Mouse (Mus musculus) ES-E14 (cell line): ENCODE measurements around the gene Lyst. TPM values are rescaled to one million over a fixed set of nuclear protein-coding genes. Genes with fewer than 3 reads are reported as not detected.

Experiments used
- DNase-seq: peaks from one replicate; pipeline ENCODE4 v3.0.0-alpha.2; 2013; ENCODE audit warnings: low read depth, low spot score
- H3K27ac ChIP-seq: 2 replicates; pipeline ENCODE4 v1.5.1; 2012; ENCODE audit warnings: low read depth, mild to moderate bottlenecking, low read length, moderate library complexity, mixed read lengths; ENCODE audit not compliant: poor library complexity, insufficient read depth, severe bottlenecking
- H3K36me3 ChIP-seq: 2 replicates; pipeline ENCODE4 v1.6.1; 2012; ENCODE audit warnings: mild to moderate bottlenecking, low read length, moderate library complexity, mixed read lengths; ENCODE audit not compliant: control insufficient read depth, poor library complexity, insufficient read depth, severe bottlenecking
- H3K4me1 ChIP-seq, 2 experiments: fragments of 150-350 bp in 1 of 2; sonication (generic) in 1 of 2; 2 replicates each; pipeline ENCODE4 v1.6.1; 2012; ENCODE audit warnings: low read length in 2 of 2, mild to moderate bottlenecking in 1 of 2, mixed read lengths in 1 of 2; ENCODE audit not compliant: control insufficient read depth in 2 of 2, insufficient read depth in 2 of 2, poor library complexity in 1 of 2
- H3K4me3 ChIP-seq, 2 experiments: fragments of 150-350 bp in 1 of 2; sonication (generic) in 1 of 2; 2 replicates each; pipeline ENCODE4 v1.5.1; 2012; ENCODE audit warnings: low read length in 2 of 2, low read depth in 1 of 2, mild to moderate bottlenecking in 1 of 2, mixed read lengths in 1 of 2; ENCODE audit not compliant: insufficient read depth in 1 of 2, poor library complexity in 1 of 2, severe bottlenecking in 1 of 2
- H3K9ac ChIP-seq: 2 replicates; pipeline ENCODE4 v1.6.1; 2012; ENCODE audit warnings: low read depth, mild to moderate bottlenecking, low read length, mixed read lengths; ENCODE audit not compliant: poor library complexity, insufficient read depth, severe bottlenecking
- H3K9me3 ChIP-seq: fragments of 150-350 bp; sonication (generic); 2 replicates; pipeline ENCODE4 v1.6.1; 2012; ENCODE audit warnings: low read depth, mild to moderate bottlenecking, low read length; ENCODE audit not compliant: control insufficient read depth, insufficient read depth
- CHD2 ChIP-seq: IDR thresholded peaks from 2 replicates; pipeline ENCODE4 v1.6.1; 2014; ENCODE audit warnings: mild to moderate bottlenecking, low read depth, low read length, inconsistent platforms
- HCFC1 ChIP-seq: IDR thresholded peaks from 2 replicates; pipeline ENCODE4 v1.6.1; 2012; ENCODE audit warnings: low read length, inconsistent platforms, borderline replicate concordance; ENCODE audit not compliant: insufficient read depth
- MAFK ChIP-seq: IDR thresholded peaks from 2 replicates; pipeline ENCODE4 v1.6.1; 2014; ENCODE audit warnings: mild to moderate bottlenecking, low read depth, low read length, inconsistent platforms; ENCODE audit not compliant: insufficient read depth
- ZC3H11A ChIP-seq: IDR thresholded peaks from 2 replicates; pipeline ENCODE4 v1.6.1; 2012; ENCODE audit warnings: low read depth, mild to moderate bottlenecking, inconsistent platforms, low read length, borderline replicate concordance
- ZNF384 ChIP-seq: IDR thresholded peaks from 2 replicates; pipeline ENCODE4 v1.6.1; 2012; ENCODE audit warnings: low read depth, low read length, inconsistent platforms
- in situ Hi-C, 2 experiments: fragments of 600-800 bp; cut with MboI; formaldehyde crosslinking; loops; one replicate each; pipeline ENCODE4 v1.15.1; 2025; ENCODE audit warnings: low sequenced_read_pairs in 2 of 2, inconsistent platforms in 1 of 2; ENCODE audit not compliant: unreplicated experiment in 2 of 2
- total RNA-seq: library from RNA; depleted of rRNA; stranded (reverse); fragments of 300-350 nt; gene quantifications from 2 replicates; pipeline ENCODE4 v1.2.3, GENCODE M21; 2012

The Lyst gene
- total RNA-seq, 1 experiment = 11.7 TPM

DNA sequence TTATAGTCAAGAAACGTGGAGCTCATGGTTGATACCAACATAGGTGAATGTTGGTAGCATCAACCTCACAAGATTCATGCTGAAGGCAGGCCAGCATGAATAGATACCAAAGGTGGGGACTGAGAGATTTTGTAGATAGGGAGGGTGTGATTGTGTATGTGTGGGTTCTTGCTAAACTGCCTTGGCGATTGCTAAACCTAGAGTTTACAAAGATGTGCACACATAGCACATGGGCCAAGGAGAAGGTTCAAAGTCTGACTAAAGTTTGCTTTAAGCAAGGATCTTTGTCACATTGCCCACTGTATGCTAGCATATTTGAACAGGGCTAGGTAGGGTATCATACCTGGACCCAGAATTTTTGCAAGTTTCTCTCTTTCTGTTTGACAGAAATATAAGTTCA is 1.2 kb upstream of the Lyst start:
- Histone ChIP-seq H3K27ac (no peak overlapping the region), H3K9me3 (no peaks in the 10 kb centered on the region), H3K36me3 (no peaks in the 10 kb centered on the region), H3K4me3 (no peak overlapping the region), H3K9ac (no peak overlapping the region), H3K4me1 (no peaks in the 10 kb centered on the region)
- in situ Hi-C loops = no loop called here
- TF ChIP-seq MAFK = no peak
- no peak for TF ChIP-seq CHD2
- TF ChIP-seq ZC3H11A = no peak
- no peak for TF ChIP-seq HCFC1
- TF ChIP-seq ZNF384 = no peak
- no peak for DNase-seq

- Histone ChIP-seq H3K4me1 (no peaks in the 10 kb centered on the region), H3K9ac (no peak overlapping the region), H3K27ac (no peak overlapping the region), H3K9me3 (no peaks in the 10 kb centered on the region), H3K4me3 (no peak overlapping the region), H3K36me3 (no peaks in the 10 kb centered on the region)
- in situ Hi-C loops = no loop called here
- no peak for TF ChIP-seq ZNF384
- TF ChIP-seq ZC3H11A = no peak
- TF ChIP-seq MAFK = no peak
- no peak for TF ChIP-seq CHD2
- no peak for TF ChIP-seq HCFC1
- no peak for DNase-seq
Observed at GRCm38 (mm10) chr13:13591892-13592291, 1.7 kb downstream of the Lyst start.

DNA sequence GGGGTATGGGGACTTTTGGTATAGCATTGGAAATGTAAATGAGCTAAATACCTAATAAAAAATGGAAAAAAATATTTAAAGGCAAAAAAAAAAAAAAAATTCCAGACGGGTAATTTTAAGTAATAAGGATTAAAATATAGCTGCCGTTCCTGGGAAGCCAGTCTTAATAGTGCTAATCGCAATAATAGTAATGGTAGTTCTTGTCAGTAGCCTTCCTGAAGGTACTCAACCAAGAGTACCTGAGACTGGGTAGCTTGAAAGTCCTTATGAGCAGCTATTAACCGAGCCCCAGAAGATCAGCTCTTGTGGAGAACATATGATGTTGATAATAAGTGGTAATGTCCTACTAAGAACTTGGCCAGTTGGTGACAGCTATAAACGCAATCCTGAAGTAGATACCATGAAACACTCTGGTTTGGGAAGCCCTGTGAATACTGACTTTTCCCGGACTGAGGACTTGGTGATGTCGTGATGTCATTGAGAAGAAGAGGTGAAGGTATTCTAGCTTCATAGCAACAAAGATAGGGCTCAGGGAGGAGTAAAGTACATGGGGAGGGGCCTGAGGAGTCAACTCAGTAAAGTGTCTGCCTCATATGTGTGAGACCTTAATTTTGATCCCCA is 6.3 kb downstream of the Lyst start:
- H3K9ac ChIP-seq = no peak overlapping the region
- no peak for TF ChIP-seq ZC3H11A
- no peak for TF ChIP-seq MAFK
- no peak for TF ChIP-seq CHD2
- TF ChIP-seq HCFC1 = no peak
- TF ChIP-seq ZNF384 = no peak
- H3K36me3 ChIP-seq = no peaks in the 10 kb centered on the region
- H3K4me1 ChIP-seq = no peaks in the 10 kb centered on the region
- in situ Hi-C loops = no loop called here
- H3K4me3 ChIP-seq = no peak overlapping the region
- H3K27ac ChIP-seq = no peak overlapping the region
- no peaks in the 10 kb centered on the region for H3K9me3 ChIP-seq
- DNase-seq = no peak

GRCm38 (mm10) chr13:13597896-13598295 is 7.7 kb downstream of the Lyst start:
- Histone ChIP-seq H3K27ac (no peak overlapping the region), H3K36me3 (no peaks in the 10 kb centered on the region), H3K9ac (no peak overlapping the region), H3K4me3 (no peak overlapping the region), H3K9me3 (no peaks in the 10 kb centered on the region), H3K4me1 (no peaks in the 10 kb centered on the region)
- in situ Hi-C loops = no loop called here
- DNase-seq = no peak
- TF ChIP-seq HCFC1 (no peak), MAFK (no peak), ZC3H11A (no peak), ZNF384 (no peak), CHD2 (no peak)

GRCm38 (mm10) chr13:13601407-13601806 is 11.2 kb downstream of the Lyst start:
- in situ Hi-C loops = no loop called here
- no peaks in the 10 kb centered on the region for H3K9me3 ChIP-seq
- DNase-seq = no peak
- H3K9ac ChIP-seq = no peak overlapping the region
- H3K4me1 ChIP-seq = no peaks in the 10 kb centered on the region
- H3K4me3 ChIP-seq = no peak overlapping the region
- no peaks in the 10 kb centered on the region for H3K36me3 ChIP-seq
- no peak overlapping the region for H3K27ac ChIP-seq
- TF ChIP-seq ZC3H11A (no peak), HCFC1 (no peak), CHD2 (no peak), ZNF384 (no peak), MAFK (no peak)
